ENCODE assay signal across 9 mouse cellular contexts in the genomic region with DNA sequence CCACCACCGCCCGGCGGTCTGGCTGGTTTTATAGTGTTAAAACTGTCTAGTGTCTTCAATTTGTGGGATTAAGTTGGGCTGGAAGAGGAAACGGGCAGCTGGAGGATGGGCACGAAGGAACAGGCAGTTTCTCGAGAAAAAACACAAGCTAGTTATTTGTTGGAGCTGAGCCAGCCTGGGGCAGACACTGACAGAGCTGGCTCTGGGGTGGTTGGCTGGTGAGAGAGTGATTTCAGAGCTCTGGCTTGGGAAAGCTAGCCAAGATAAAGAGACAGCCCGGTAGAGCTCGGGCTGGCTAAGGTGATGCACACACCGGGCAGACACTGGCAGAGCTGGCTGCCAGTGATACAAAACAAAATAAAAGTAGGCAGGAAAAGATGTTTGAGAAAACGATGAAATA. TPM values are rescaled to one million over a fixed set of nuclear protein-coding genes. Genes with fewer than 3 reads are reported as not detected.
DNase-seq lines count a peak whose midpoint lies in the region.
"Had no signal": no experiment of that assay in that cellular context is flagged by ENCODE, and none has a peak within 500 bp of the region (broad histone marks: within the 10 kb centered on the region; RNA-seq: fewer than 3 reads in every experiment).

No protein-coding gene starts in this region.

- peak; percentile 9 to 14 for DNase-seq in cerebellum, postnatal 36 days
- DNase-seq in cerebellum, adult 18-20 months = no peak
- DNase-seq in left cerebral cortex, postnatal 25 days (ENCODE audit: low spot score in 2 of 2) = peak; percentile 1
- DNase-seq in left cerebral cortex, adult 8-10 months (ENCODE audit: low spot score in 2 of 2) = no peak
- peak; percentile 27 for DNase-seq in Muller cell, postnatal 12 days (ENCODE audit: inconsistent ontology term)
- DNase-seq in layer of hippocampus, adult 18-20 months (ENCODE audit: low spot score in 2 of 2) = peak; percentile 2 to 17
- no peak for DNase-seq in B cell, adult 2 months
- DNase-seq in gastrocnemius, postnatal 10 days = no peak

- intact Hi-C loops in left cerebral cortex, postnatal 25 days (cut with DNase I) = no loop called here

RNA-seq across cellular contexts. Expression of a gene that starts 1.2 kb away (rescaled TPM):
- not detected for total RNA-seq in left cerebral cortex, postnatal 25 days (2021)
- total RNA-seq in left cerebral cortex, adult 8-10 months (2022) = not detected
- total RNA-seq in layer of hippocampus, adult 18-20 months (2021) = not detected
- not detected for total RNA-seq in gastrocnemius, postnatal 10 days (2021)
- total RNA-seq: CH12.LX had no signal

RNA-seq across cellular contexts. Expression of a gene that starts 27.5 kb away (rescaled TPM):
- not detected for total RNA-seq in left cerebral cortex, postnatal 25 days (2021)
- total RNA-seq in left cerebral cortex, adult 8-10 months (2022) = not detected
- total RNA-seq in layer of hippocampus, adult 18-20 months (2021) = not detected
- not detected for total RNA-seq in gastrocnemius, postnatal 10 days (2021)
- total RNA-seq: CH12.LX had no signal

RNA-seq across cellular contexts. Expression of a gene that starts 28.9 kb away (rescaled TPM):
- total RNA-seq in left cerebral cortex, postnatal 25 days (2021) = 1 to 10 TPM in 1 of 2 experiments, under 1 TPM in 1; 0.89 to 1.1 TPM
- total RNA-seq in left cerebral cortex, adult 8-10 months (2022) = 1 to 10 TPM in 2 of 4 experiments, under 1 TPM in 2; 0.53 to 2.9 (median 0.88) TPM
- total RNA-seq in layer of hippocampus, adult 18-20 months (2021) = under 1 TPM; 0.33 to 0.89 TPM
- 10 to 100 TPM; 10.2 to 10.9 TPM for total RNA-seq in gastrocnemius, postnatal 10 days (2021)

RNA-seq across cellular contexts. Expression of a gene that starts 46.4 kb away (rescaled TPM):
- 1 to 10 TPM; 2.3 to 2.8 TPM for total RNA-seq in left cerebral cortex, postnatal 25 days (2021)
- 1 to 10 TPM; 2.6 to 3.4 (median 3.2) TPM for total RNA-seq in left cerebral cortex, adult 8-10 months (2022)
- 1 to 10 TPM; 2.3 to 2.5 TPM for total RNA-seq in layer of hippocampus, adult 18-20 months (2021)
- 1 to 10 TPM; 1.6 to 1.8 TPM for total RNA-seq in gastrocnemius, postnatal 10 days (2021)
- total RNA-seq: CH12.LX had no signal

RNA-seq across cellular contexts. Expression of a gene that starts 46.5 kb away (rescaled TPM):
- not detected for total RNA-seq in left cerebral cortex, postnatal 25 days (2021)
- not detected for total RNA-seq in left cerebral cortex, adult 8-10 months (2022)
- not detected for total RNA-seq in layer of hippocampus, adult 18-20 months (2021)
- total RNA-seq in gastrocnemius, postnatal 10 days (2021) = not detected
- total RNA-seq: CH12.LX had no signal

Comparison
In these comparisons a context has a peak if more than half of its experiments do, and no peak if none do; other contexts are left out.
1. DNase-seq: peak in cerebellum, postnatal 36 days (2 of 2), left cerebral cortex, postnatal 25 days (2 of 2), Muller cell, postnatal 12 days (single experiment) and layer of hippocampus, adult 18-20 months (2 of 2); none in cerebellum, adult 18-20 months (0 of 2), left cerebral cortex, adult 8-10 months (0 of 2), B cell, adult 2 months (0 of 2) and gastrocnemius, postnatal 10 days (single experiment).